Mouse (Mus musculus): ENCODE data around the gene Hnrnpul2. TPM values are rescaled to one million over a fixed set of nuclear protein-coding genes. Genes with fewer than 3 reads are reported as not detected.
"Not testable (repeated sequence)": the region's sequence is repeated elsewhere in the genome, so short reads cannot be mapped to it uniquely, and the experiment has no call there.

Hnrnpul2 gene
- total RNA-seq, 2 experiments from 2014 or later: 109 to 120 TPM

DNA sequence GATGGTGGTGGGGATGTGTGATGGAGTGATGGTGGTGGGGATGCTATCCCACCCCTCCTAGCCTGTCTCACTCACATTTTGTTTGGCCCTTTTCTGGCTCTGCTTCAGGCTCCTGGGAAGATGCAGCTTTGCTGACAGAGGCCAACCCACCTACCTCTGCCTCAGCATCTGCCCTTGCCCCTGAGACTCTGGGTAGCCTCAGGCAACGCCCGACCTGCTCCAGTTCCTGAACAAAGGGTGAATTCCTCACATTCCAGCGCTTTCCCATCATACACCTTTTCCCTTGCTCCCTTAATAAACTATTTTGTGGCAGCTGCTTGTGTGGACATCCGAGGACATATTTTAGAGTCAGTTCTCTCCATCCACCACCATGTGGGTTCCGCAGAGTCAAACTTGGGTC lies 28.5 kb downstream of the Hnrnpul2 start:
- DNase-seq (ENCODE audit: extremely low spot score in 1 of 2, low spot score in 1 of 2): no peak

DNA sequence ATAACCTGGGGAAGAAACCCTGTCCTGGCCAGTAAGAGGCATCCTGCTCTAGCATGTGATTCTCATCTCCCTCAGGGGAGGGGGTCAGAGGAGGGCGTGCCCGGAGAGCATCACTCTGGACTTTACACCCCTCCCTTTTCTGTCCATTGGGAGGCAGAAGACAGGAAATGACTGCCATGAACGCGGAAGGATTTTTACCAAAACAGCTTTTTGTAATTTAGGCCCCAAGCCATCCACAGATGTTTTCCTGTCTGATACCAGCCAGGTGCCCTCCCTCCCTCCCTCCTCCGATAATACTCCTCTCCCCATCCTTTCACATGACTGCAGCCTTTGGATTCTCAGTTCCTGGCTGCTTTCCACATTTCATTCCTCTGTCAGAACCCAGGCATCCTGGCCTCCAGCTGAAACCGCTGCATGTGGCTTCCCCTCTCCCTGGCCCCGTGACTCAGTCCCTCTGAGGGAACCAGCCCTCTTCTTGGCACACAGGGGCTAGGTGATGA lies 30.6 kb downstream of the Hnrnpul2 start, which contains the start of gene Lrrn4cl:
TSS of gene Lrrn4cl (plus strand) at position 367 of the 500 bp plus-strand sequence.
- no peak for DNase-seq (ENCODE audit: extremely low spot score in 1 of 2, low spot score in 1 of 2)

DNA sequence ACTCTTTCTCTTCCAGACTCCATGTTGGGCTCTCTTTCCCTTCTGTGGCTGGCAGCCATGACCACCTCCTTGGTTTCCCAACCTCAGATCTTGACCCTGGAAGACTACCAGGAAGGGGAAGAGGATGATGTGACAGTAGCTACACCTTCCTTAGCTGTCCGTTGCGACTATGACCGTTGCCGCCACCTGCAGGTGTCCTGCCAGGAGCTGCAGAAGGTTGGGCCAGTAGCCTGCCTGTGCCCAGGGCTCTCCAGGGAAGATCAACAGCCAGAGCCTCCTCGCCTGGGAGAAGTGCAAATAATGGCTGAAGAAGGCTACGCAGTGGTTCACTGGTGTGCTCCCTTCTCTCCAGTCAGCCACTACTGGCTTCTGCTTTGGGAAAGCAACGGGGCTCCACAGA lies 31.8 kb downstream of the Hnrnpul2 start:
- DNase-seq (ENCODE audit: extremely low spot score in 1 of 2, low spot score in 1 of 2): no peak

DNA sequence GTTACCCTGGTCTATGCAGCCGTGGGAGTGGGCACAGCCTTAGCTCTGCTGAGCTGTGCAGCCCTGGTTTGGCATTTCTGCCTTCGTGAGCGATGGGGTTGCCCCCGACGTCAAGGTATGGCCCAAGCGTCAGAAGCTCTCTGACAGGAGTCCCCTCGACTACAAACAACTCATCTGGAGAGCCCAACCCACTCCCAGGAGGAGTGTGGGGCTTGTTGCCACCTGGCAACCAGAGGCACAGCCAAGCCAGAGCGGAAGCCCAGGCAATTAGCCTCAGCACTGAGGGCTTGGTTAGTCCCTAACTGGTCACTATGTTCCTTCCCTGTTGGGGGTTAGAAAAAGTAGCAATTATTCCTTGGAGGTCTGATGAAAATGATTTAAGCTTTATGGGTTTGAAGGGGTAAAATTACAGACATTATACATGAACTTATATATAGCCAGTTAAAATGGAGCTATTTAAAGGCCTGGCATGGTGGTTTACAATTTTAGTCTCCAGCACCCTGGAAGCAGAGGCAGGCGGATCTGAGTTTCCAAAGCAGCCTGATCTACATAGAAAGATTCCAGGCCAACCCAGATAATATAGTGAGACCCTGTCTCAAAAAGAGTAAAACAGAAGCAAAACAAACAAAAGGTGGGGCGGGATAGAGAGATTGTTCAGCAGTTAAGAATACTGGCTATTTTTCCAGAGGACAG lies 32.6 kb downstream of the Hnrnpul2 start:
- no peak for DNase-seq (ENCODE audit: extremely low spot score in 1 of 2, low spot score in 1 of 2)

DNA sequence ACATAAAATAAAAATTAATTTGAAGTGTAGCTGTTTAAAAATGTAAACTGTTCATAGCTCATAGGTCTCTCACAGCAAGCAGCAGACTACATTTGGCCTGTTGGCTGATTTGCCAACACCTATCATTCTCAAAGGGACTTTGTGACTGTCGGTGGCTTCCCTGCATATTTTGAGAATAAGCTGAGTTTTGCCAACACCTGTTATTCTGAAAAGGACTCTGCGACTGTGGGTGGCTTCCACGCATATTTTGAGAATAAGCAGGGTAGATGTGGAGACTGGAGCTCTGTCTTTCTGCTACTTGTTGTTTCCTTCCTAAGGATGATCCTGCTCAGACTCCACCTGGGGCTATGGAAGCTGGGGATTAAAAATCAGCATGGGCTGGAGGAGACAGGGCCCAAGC lies 33.3 kb downstream of the Hnrnpul2 start:
- DNase-seq (ENCODE audit: extremely low spot score in 1 of 2, low spot score in 1 of 2): no peak

DNA sequence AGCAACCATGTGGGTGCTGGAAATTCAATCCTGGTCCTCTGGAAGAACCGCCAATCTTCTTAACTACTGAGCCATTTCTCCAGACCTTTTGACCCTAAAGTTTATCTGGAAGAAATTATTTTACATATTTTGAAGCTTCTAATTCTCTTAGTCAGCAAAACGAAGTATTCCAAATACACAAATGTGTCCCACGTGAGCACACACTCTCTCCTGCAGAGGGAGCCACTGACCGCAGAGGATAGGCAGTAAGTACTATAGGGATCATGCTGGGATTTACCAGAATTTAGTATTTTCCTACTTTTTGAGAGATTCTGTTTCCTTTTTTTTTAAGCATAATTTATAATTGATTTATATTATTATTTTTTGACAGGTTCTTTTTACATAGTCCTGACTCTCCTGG lies 37.9 kb downstream of the Hnrnpul2 start:
- DNase-seq (ENCODE audit: extremely low spot score in 1 of 2, low spot score in 1 of 2): peak in 1 of 2 experiments; percentile 27

DNA sequence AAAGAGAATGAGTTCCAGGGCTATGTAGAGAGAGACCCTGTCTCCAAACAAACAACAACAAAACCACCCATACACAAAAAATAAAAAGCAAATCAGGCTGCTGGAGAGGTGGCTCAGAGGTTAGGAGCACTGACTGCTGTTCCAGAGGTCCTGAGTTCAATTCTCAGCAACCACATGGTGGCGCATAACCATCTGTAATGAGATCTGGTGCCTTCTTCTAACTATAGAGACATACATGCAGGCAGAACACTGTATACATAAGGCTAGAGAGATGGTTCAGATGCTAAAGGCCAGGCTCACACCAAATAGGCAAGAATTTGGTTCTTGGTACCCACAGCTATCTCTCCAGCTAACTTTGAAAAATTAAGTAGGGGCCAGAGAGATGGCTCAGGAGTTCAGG lies 39.2 kb downstream of the Hnrnpul2 start:
- DNase-seq (ENCODE audit: extremely low spot score in 1 of 2, low spot score in 1 of 2): no peak

DNA sequence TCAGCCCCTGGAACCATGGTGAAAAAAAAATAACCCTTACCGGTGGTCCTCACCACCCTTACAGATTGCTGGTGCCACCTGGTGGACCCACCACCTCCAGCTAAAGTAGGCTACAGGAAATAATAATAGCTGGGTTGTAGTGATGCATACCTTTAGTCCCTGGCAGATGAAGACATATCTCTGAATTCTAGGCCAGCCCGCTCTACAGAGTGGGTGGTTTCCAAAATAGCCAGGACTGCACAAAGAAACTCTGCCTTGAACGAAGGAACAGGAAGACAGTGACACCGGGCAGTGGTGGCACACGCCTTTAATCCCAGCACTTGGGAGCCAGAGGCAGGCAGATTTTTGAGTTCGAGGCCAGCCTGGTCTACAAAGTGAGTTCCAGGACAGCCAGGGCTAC lies 44.5 kb downstream of the Hnrnpul2 start:
- no peak for DNase-seq (ENCODE audit: extremely low spot score in 1 of 2, low spot score in 1 of 2)

DNA sequence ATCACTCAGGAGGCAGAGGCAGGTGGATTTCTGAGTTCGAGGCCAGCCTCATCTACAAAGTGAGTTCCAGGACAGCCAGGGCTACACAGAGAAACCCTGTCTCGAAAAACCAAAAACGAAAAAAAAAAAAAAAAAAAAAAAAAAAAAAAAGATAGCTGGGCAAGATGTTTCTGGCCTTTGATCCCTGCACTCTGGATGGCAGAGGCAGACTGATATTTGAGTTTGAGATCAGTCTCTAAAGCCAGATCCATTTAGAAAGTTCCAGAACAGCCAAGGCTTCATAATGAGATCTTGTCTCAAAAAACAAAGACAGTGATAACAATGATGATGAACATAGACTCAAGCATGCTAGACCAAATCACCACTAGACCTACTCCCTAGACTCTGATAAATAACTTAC lies 50.6 kb downstream of the Hnrnpul2 start:
- not testable (repeated sequence) for DNase-seq (ENCODE audit: extremely low spot score in 1 of 2, low spot score in 1 of 2)

DNA sequence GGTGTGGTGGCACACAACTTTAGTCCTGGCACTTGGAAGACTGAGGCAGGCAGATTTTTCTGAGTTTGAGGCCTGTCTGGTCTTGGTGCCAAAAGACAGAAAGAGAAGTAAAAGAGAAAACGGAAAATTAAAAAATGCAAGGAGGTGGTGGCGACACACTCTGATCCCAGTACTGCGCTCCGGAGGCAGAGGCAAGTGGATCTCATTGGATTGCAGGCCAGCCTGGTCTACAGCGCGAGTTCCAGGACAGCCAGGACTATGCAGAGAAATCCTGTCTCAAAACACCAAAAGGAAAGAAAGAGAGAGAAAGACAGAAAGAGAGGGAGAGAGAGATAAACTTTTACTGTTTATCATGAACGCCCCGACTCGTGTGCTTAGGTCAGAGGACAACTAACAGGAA lies 51.0 kb downstream of the Hnrnpul2 start:
- no peak for DNase-seq (ENCODE audit: extremely low spot score in 1 of 2, low spot score in 1 of 2)

DNA sequence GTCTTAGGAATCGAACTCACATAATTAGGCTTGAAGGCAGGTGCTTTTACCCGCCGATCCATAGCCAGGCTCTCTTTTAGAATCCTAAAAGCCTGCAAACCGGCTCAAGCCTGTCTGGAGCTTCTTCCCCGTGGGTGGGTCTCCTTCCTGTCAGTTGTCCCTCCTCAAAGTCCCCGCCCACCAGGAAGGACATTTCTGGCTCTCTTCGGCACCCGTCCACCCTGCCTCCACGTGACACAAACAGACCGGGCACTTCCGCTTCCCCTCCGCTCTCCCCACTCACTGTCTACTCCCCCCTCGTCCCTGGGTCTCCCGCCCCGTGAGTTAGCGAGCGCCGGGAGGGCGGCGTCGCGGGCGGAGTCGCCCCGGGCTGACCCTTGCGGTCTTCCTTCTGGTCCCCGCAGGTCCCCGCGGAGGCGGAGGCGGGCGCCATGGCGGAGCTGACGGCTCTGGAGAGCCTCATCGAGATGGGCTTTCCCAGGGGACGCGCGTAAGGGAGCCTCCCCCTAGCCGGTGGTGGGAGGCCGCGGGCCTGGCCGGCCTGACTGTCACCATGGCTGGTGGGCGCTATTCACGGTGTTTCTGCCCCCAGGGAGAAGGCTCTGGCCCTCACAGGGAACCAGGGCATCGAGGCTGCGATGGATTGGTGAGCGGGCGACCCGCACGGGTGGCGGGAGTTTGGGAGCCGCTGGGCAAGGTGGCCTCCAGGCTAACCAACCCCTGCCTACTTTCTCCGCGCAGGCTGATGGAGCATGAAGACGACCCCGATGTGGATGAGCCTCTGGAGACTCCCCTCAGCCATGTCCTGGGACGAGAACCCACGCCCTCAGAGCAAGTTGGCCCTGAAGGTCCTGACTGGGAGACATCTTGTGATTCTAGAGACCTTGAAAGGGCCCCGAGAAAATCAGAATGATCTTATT lies 51.7 kb downstream of the Hnrnpul2 start, which contains the start of gene Ubxn1:
TSS of gene Ubxn1 (plus strand) at position 230 of the 920 bp plus-strand sequence.
- peak; percentile 94 to 95 for DNase-seq (ENCODE audit: extremely low spot score in 1 of 2, low spot score in 1 of 2)

DNA sequence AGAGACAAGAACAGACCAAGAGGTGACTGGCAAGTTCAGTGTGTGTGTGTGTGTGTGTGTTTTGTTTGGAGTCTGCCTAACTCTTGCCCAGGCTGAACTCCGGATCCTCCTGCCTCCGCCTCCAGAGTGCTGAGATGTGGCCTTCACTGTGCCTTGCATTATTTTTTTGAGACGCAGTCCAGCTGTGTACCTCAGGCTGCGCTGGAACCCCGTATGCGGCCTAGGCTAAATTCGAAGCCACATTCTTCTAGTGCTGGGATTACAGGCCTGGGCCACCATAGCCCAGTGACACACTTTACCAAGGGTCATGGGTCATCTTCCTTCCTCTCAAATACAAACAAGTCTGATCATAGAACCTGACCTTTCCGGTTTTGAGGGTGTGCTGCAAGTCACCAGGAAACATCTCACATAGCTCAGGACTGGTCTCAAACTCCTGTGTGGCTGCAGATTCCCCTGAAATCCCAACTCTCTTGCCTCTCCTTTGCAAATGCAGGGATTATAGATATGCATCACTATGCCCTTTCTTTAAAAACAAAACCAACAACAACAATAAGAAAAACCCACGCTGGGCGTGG lies 52.5 kb downstream of the Hnrnpul2 start:
- DNase-seq (ENCODE audit: extremely low spot score in 1 of 2, low spot score in 1 of 2): no peak

DNA sequence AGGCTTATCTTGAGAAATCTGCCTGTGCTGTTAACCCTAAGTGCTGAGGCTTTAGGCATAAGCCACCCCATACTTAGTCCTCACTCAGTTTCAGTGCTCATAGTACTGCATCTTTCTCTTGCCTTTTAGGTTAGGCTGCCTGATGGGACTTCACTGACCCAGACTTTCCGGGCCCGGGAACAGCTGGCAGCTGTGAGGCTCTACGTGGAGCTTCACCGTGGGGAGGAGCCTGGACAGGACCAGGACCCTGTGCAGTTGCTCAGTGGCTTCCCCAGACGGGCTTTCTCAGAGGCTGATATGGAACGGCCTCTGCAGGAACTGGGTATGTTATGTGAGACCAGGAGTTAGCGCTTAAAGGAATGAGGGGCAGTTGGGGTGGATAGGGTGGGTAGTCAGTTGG lies 55.2 kb downstream of the Hnrnpul2 start:
- DNase-seq (ENCODE audit: extremely low spot score in 1 of 2, low spot score in 1 of 2): no peak

DNA sequence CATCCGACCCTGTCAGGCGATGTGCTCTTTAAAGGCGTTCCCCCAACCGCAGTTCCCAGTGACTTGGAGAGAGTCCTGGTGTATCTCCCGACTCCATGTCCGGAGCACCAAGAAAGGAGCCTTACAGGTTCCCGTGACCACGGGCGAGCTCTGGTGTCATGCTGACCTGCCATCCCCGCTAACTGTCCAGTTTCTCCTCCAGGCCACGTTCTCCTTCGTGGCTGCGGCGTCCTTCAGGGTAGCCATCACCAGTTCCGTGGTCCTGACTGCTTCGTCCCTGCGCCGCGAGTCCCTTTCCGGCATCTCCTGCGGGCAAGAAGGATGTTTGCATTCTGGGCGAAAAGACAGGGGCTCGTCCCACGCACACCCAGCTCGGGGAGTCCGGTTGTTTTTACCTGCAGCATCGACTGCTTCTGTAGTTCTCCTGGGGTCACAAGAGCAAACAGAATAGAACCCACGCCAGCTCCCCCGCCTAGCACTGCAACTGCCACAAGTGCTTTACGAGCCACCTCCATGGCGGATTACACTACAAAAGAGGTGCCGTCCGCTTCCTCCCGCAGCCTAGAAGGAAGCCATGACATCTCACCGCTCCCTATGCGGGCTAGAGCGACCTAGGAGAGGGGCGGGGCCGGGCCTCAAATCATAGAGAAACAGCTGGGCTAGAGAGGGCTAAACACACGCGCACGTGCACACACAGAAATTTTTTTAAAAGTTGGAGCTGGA lies 60.7 kb downstream of the Hnrnpul2 start, which contains the start of gene Uqcc3:
TSS of gene Uqcc3 (minus strand) at position 613 of the 723 bp plus-strand sequence.
- peak; percentile 78 for DNase-seq (ENCODE audit: extremely low spot score in 1 of 2, low spot score in 1 of 2)

DNA sequence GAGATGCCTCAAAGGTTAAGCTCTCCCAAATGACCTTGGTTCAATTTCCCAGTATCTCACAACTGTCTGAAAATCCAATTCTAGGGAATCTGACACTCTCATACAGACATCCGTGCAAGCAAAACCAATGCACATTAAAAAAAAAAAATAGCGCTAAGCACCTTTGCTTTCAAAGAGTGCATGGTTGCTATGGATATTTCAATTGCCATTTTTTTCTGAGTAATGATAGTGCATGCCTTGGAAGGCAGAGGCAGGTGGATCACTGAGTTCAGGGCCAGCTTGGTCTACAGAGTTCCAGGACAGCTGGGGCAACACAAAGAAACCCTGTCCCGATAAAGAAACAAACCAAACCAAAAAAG lies 61.2 kb downstream of the Hnrnpul2 start:
- no peak for DNase-seq (ENCODE audit: extremely low spot score in 1 of 2, low spot score in 1 of 2)

DNA sequence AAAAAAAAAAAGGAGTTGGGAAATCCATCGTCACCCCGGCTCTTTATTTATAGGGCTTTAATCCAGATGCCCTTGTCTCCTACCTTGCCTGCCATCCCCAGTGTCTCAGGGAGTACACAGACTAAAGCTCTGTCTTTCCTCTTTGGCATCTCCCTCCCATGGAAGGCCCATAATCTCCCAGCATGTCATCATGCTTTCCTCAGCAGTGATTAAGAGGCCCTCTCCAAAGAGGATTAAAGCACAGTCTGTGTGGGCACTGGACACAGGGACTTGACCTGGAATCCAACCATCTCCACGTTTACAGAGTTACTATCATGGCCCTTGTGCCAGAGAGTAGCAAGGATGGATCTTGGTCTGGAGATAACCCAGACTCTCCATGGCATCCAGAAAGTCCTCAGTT lies 63.8 kb downstream of the Hnrnpul2 start, which contains the start of the genes Lbhd1 and Gm49403:
TSS of gene Lbhd1 (plus strand) at position 117 of the 400 bp plus-strand sequence.
TSS of gene Gm49403 (plus strand) at position 315 of the 400 bp plus-strand sequence.
- no peak for DNase-seq (ENCODE audit: extremely low spot score in 1 of 2, low spot score in 1 of 2)
